Mouse (Mus musculus) E14TG2a.4 (cell line): ENCODE measurements around the gene Rell1.

Experiments
- CTCF ChIP-seq: conservative IDR thresholded peaks from 2 replicates; pipeline ENCODE4 v1.5.1; 2014; ENCODE audit warnings: low read length
- NANOG ChIP-seq: IDR thresholded peaks from 2 replicates; pipeline ENCODE4 v1.6.1; 2014; ENCODE audit warnings: borderline replicate concordance, low read length, mixed read lengths
- POU5F1 ChIP-seq: IDR thresholded peaks from 2 replicates; pipeline ENCODE4 v1.6.1; 2014; ENCODE audit warnings: low read length, borderline replicate concordance

DNA sequence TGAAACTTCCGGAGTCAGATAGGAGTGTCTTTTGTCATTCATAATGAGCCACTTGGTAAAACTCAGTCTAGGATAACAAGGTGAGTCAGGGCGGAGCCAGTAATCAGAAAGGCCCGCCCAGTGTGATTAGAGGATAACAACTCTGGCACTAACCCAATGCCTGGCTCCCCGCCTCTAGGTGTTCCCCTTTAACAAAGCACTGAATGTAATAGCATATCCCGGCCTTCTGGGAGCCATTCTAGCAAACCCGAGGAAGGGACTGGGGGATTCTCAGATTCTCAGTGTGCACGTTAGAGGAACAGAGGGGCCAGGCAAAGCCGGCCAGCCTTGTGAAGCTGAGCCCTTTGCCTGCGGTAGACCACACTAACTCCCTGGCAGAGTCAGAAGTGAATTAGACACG lies 35.9 kb downstream of the Rell1 start:
- no peak for TF ChIP-seq CTCF
- TF ChIP-seq POU5F1, result no peak
- TF ChIP-seq NANOG, result peak; percentile 54; the same call in 1 of the 2 replicates
